Mouse (Mus musculus) adrenal gland, postnatal 10 days (tissue): Measurements from ENCODE around the gene Slc38a4. TPM values are rescaled to one million over a fixed set of nuclear protein-coding genes. Genes with fewer than 3 reads are reported as not detected.

Experiments
- DNase-seq: peaks from one replicate; pipeline ENCODE4 v3.0.0; 2021; ENCODE audit warnings: mixed read lengths
- long read RNA-seq, 2 experiments: library from polyadenylated mRNA; stranded (forward); transcript quantifications; one replicate each; pipeline ENCODE4 v2.0.0; 2021
- total RNA-seq, 2 experiments: library from RNA; stranded (reverse); gene quantifications; 2 replicates each; pipeline ENCODE4 v1.2.3; 2021

Gene Slc38a4
- total RNA-seq, result 100 to 1,000 TPM in 1 of 2 experiments, 10 to 100 TPM in 1; 47.6 to 103 TPM
- long read RNA-seq, experiment 1, transcript Slc38a4-201 (16 exons, 3,932 nt), result minor isoform, 10 of 108 reads
- long read RNA-seq, experiment 1, transcript Slc38a4-203 (16 exons, 1,963 nt), result major isoform, 66 of 108 reads
- long read RNA-seq, experiment 1, partial matches to known transcripts, result 9 of 108 reads
- long read RNA-seq, experiment 1, other reads (novel, unspliced or antisense), result 20 of 108 reads
- long read RNA-seq, experiment 2, transcript Slc38a4-201 (16 exons, 3,932 nt), result major isoform, 5 of 8 reads
- long read RNA-seq, experiment 2, partial matches to known transcripts, result 0 of 8 reads
- long read RNA-seq, experiment 2, other reads (novel, unspliced or antisense), result 3 of 8 reads

DNA sequence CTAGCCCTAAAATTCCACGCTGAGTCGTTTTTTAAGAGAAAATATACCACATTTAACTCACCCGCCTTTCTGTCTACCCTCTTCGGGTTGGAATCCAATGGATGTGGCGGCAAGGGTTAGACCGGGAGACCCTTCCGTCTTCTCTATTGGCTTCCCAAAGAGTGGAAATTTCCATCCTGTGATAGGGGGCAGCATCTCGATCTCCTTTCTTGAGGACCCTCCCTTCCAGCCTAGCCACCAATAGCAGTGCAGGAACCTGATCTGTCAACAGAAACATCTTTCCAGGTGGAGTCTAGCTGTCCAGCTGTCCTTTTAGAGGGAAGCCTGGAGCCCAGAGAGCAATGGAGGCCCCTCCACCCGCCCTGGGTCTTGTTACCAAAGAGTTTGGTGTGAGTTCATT, at the start of gene Slc38a4:
Gene Slc38a4 (minus strand): TSS at position 163 of the 400 bp plus-strand sequence.
- DNase-seq, result no peak

DNA sequence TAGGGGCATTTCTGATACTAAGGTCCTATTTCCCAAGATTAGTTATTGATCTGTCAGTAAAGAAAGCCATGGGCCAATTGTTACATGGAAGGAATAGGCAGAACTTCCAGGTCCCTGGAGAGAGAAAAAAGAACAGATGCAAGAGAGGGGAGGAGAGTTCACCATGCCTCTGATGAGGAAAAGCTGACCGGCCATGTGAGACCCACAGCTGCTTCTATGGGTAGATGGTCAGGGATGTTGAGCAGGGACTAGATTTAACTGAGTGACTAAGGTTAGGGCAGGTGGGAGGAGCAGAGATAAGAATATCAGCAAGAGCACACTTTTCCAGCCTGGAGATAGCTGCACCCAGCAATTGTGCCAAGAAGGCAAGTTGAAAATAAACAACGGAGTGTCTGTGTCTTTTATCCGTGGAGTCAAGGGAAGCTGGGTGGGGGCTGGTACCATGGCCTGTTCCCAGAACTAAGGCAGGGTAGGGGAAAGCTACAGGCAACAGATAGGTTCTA, 49.2 kb upstream of the Slc38a4 start:
- DNase-seq, result no peak

DNA sequence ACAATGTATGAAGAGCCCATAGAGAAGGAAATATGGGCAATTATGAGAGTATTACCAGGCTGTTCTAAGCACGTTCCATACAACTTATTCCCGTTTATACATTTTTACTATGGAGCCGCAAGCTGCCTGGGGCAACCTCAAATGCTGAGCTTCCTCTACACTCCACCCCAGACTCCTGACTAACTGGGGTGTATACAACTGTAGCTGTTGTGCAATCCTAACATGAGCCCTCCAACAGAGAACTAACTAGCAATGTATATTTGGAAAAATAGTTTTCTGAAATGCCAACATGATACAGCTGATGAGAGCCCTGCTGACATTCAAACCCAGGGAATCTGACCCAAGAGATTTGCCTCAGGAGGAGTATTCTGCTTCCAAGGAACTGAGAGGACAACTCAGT, 48.3 kb upstream of the Slc38a4 start:
- DNase-seq, result no peak

DNA sequence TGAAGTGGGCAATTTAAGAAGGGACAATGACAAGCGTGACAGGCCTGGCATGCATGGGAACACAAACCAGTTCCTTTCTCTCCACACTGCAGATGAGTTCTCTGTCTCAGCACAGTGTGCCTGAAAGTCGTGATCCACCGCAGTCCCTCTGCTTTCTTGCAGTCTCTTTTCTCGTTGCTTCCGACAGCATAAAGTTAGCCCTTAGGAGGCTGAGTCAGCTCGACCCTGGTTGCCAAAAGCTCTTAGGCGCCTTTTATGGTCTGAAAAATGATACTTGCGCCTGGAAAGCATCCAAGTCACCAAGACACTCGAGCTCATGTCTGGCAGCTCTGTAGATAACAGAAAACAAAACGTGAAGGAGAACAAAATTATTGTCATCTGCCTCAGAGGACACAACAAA, 47.1 kb upstream of the Slc38a4 start:
- peak; percentile 70 for DNase-seq

DNA sequence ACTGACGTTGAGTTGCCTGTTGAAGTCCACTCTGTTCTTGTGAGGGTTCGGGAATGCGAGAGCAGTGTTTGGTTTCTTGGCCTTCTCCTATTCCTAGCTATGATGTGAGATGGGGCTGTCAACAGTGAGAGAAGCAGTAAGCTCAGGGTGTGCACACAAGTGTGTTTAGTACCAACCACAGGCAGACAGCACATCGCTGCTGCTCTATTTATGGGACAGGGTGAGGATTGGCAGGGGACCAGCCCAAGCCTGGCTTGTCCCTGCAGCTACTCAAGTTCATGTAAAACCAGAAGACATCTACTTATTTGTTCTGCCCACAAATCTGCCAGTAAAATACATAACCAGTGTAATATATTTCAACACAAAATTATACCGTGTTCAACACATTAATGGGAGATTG, 46.4 kb upstream of the Slc38a4 start:
- peak; percentile 24 for DNase-seq

DNA sequence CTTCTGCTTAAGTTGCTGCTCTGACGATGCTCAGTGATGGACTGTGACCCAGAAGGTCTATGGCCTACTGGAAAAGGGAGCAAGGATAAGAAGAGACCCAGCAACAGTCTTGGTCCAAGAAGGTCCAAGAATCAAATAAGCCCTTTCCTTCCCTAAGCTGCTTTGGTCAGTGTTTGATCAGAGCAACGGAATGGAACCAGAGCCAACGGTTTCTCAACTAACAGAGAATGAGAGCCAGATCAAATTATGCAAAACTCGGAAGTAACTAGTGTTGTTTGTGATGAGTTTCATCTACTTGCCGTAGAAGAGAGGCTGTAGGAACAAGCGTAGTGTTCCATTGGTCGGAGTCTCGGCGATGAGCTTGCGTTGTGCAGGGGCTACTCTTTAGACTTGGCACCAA, 43.3 kb upstream of the Slc38a4 start:
- no peak for DNase-seq

DNA sequence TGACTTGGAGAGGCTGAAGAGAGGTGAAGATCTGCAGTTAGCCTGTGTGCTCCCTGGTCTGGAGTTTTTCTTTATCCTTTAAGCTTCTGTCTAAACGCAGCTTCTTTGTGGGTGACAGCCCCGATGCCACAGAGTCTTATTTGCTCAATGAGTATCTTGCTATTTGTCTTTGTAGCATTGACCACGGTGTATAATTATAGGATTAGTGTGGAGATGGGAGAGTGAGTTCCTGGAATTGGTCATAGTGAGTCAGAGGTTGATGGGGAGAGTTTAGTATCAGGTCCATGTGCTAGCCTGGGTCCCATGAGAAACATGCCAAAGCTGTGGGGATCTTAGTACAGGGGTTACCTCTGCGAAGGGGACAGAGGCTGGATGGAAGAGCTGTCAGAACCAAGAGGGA, 41.8 kb upstream of the Slc38a4 start:
- DNase-seq, result no peak

DNA sequence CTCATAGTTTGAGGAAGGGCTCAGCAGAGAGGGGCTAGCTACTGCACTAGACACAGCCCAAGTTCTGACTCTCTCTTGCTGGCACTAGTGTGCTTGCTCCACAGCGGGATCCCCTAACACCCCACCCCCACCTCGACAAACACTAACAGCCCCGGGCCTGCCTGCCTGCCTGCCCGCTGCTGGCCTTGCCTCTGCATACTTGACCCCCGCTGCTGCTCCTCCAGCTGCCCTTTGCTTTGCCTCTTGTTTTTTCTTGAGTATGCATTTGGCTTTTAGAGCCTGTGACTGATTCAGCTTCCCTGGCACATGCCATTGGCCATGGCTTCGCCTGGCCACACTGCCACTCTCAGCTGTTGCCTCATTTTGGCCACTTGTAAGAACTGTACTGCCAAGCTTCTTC, 33.8 kb upstream of the Slc38a4 start:
- peak; percentile 51 for DNase-seq

DNA sequence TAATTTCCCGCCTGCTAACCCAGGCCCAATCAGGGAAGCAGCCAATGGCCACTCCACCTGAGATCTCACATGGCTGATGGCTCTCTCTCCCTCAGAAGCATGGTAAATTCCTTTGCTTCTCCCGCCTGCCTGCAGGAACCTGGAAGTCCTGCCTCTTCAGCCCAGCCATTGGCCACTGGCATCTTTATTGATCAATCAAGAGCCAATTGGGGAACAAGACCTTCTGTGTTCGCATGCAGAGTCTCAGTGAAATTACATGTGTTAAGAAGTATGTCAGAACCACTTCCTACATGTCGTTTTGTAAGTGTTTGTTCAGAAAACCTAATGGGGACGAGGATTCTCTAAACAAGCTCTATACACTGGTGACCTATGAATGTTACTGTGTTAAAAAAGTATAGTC, 30.1 kb upstream of the Slc38a4 start:
- no peak for DNase-seq

DNA sequence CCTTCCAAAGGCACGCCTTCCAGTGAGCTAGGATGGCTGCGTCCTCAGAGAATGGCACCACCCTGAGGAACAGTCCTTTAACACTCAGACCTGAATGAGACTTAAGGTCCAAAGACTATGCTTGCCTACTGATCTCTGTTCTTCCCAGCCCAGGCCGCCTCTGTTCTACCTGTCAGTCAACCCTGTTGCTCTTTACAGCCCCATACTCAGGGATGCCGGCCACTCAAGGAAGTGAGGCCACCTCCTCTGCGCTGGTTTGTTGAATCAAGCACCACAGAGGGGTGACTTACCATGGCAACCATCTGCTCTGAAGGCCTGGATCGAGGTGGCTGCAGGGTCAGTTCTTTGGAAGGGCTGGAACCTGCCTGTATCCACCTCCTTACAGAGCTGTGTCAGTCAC, 21.9 kb upstream of the Slc38a4 start:
- no peak for DNase-seq

DNA sequence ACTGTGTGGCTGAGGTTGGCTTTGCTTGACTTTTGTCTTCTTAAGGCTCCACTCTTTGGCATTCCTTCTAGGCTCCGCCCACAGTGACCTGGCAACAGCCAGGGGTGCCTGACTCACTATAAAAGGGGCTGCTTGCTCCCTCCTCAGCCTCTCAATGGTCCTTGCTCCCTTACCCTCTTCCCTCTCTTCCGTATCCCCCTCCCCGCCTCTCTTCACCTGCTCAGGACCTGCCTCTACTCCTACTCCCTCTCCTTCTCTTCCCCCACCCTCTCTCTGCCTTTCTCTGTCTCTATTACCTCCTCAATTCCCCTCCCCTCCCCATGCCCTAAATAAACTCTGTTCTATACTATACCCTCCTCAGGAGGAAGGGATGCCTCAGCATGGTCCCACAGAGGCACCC, 20.3 kb upstream of the Slc38a4 start:
- DNase-seq, result no peak

DNA sequence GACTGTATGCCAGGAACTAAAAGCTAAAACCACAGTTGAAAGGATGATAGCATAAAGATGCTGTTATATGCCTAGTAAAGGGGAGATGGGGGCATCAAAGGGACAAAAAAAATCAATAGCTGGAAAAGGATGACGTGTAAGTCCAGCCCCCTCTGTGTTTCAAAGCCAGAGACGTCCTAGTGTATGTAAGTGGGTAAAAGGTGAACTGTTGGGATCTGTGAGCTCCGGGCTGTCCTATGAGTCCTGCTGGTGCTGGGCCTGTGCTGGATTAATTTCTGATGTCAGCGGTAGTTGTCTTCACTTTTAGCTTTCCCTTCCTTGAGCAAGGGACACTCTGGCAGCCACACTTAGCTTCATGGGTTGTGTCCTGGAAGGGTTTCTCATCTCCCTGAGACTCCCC, 19.5 kb upstream of the Slc38a4 start:
- DNase-seq, result no peak

DNA sequence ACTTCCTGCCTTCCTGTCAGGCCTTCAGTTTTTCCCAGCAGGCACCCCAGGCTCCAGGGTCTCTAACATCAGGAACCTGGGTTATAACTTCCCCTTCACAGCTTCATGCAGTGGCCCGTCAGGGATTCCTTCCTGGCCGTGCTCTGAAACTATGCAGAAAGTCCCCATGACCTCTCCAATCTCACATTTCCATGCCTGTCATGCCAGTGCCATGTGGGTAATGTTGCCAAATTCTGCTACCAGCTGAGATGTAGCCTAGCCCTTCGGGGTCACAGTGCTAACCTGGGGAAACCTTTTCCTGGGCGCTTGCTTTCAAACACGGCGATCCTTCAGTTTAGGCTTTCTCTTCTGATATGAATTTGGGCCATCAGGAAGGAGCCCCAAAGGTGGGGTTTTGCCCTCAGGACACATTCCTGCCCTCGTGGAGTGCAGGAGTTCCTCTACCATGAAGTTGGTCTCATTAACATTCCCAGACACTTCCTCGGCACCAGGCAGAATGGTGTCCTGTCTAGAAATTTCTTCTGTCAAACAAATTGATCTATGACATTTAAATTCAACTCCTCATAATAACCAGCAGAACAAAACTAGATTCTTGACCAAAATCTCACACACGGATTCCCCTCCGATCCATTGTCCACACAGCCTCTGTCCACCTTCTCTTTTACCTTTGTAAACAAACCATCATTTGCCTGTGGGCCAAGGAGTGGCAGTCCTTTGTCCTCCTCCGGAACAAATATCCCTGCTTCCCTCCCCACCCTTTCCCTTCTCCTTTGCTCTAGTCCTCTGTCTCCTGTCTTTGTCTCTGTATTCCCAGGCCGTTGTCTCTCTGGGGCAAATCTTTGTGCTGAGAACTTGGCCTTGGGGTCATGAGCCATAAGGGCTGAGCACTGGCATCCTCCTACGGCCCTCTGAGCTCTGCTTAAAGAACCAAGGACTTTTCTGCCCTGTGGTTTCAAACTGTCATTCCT, 17.4 kb upstream of the Slc38a4 start:
- DNase-seq, result no peak

DNA sequence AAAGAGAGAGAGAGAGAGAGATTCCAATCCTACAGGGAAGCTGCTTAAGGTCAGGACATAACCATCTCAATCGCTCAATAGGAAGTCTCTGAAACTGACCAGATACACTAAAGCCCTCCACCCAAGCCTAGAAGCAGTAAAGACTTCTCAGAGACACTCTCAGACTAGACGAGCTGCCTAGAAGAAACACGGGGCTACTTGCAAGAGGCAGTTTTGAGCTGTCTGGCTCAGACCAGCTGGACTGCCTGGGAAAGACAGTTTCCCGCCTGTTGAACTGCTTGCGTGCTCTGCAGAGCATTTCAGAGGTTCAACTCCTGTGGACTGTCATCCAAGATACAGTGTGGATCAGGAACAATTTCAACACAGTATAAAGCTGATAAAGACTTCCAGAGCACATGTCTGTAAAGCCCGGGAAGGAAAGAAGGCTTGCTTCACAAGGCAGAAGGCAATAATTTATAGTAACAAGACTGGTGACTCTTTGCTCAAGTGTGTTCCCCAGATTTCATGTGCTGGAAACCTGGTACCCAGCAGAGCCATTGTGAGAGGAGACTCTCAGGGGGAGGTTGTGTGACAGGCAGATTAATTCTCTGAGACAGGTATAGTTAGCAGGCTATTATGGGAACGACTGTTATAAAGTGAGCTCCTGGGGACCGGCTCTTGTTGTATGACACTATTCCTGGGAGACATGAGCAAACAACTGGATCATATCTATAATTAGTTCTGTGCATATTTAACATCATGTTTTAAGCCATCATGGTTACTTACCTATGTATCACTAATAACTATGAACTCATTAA, 11.8 kb upstream of the Slc38a4 start:
- DNase-seq, result no peak

DNA sequence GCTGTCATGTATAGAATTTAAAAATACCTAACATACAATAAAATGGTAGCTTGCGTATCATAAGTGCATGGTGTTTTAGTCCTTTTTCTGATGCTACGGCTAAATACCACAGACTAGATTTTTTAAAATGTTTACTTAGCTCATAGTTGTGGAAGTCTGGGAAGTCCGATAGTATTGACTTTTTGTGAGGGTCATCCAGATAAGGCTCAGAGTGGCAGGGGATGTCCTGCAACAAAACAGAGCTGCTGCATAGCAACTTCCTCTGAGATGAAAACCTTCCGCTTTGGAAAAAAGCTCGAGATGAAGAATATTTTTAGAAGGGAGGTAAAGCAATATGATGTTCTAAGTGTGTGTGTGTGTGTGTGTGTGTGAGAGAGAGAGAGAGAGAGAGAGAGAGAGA, 11.2 kb upstream of the Slc38a4 start:
- DNase-seq, result no peak

DNA sequence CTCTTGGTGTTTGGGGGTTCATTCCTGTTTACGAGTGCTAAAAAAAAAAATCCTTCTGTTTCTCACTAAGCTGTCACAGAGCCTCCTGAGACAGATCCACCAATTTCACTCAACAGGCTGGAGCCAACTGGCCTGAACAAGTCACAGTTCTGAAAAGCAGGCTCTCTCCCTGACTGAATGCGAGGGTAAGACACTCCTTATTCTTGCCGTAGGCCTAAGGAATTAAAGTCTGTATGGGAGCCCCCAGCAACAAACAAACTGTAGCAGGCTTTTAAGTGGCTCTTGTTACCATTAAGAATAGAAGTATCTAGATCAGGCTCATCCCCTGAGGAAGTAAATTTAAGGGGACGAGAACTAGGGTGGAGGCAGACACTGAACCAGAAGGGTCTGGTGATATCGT, 7.5 kb upstream of the Slc38a4 start:
- no peak for DNase-seq

DNA sequence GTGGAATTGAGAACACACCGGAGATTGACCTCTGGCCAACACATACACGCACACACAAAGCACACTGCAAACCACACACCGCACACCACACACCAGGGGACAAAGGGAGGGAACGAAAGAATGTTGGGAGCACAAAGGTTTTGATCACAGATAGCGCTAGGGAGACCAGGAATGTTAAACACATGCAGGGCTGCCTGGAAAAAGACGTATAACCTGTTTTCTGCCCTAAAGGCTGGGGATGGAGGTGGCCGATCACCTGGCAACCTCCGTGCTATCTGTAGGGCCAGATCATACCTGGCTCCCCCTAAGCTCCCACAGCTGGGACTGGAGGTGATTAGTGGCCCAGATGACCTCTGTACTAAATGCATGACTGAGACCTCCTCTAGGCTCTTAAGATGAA, 5.2 kb upstream of the Slc38a4 start:
- DNase-seq, result no peak

DNA sequence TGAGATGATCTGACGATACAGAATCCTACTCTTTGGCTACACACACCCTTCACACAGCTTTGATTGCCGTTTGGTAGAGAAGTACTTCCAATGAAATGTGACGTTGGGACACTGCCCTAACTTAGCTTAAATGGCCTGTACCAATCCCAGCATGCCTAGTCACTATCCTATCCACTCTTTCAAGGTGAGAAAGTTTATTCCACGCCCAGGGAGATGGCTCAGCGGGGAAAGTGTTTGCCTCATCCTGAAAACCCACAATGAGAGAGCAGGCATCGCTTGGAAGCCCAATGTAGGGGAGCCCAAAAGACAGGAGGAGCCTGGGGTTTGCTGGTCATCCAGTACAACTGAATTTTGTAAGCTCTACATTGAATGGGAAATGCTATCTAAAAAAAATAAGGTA, 4.8 kb upstream of the Slc38a4 start:
- DNase-seq, result no peak

DNA sequence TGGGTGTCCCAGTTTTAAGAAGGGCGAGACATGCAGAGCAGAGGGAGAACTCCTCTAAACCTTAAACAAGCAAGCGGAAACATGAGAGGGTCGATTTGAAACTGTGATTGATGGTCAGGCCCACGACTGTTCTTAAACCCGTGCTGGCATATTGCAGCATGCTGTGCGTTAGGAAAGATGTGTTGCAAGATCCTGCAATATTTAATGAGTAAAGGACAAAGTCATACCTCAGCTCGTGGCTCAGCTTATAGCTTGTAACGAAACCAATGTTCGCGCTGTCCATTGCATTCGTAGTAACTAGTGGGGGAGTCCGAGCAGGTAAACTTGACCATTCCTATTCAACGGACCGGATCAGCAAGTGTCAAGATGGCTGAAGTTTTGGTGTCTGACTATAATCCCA, 4.3 kb upstream of the Slc38a4 start:
- no peak for DNase-seq

DNA sequence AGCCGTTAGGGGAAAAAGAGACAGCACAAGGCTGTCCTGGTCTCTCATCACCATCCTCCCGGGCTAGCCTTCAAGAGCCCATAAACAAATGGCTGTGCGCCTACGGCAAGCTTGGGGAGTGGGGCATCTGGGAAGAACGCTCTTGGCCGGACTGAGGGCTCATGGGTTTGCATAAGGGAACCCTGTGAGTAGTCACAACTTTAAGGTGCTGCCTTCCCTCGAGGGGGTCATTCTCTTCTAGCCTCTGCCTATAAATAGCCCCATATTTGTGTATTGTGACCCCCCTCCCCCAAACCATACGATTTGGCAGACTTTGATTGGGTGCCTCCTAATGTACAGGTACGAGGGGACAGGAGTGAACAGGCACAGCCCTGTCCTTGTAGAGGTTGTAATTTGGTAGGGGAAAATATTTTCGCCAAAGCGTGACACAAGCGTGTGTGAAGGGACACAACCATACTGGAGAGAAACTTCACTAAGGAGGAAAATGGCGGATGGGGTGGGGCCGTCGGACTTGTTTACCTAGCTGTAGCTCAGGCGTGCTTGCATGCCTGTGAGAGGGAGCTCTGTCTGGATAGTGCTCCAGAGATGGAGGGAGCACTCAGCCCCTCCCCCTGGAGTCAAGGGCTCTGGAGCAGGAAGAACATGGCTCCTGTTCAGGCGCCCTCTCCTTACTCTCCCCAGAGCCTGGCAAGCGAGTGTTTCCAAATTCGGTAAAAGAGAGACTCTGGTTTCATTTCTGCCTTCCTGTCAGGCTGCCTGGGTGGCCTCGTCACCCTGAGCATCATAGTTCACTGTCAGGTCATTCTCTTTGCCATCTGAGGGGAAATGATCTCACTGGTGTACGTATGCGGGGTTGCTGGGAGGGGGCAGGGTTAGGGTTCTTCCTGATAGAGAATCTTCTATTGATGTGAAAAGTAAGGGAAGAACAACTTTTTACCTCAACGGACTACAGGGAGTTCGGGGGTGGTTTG, 3.6 kb upstream of the Slc38a4 start:
- DNase-seq, result no peak
